Mouse (Mus musculus) common myeloid progenitor, adult 5-6 weeks (primary cell): ENCODE measurements around the gene Vmn2r24. TPM values are rescaled to one million over a fixed set of nuclear protein-coding genes. Genes with fewer than 3 reads are reported as not detected.
"Not testable (repeated sequence)": the region's sequence is repeated elsewhere in the genome, so short reads cannot be mapped to it uniquely, and the experiment has no call there.

ENCODE experiments used
- ATAC-seq: replicated peaks from 2 replicates; pipeline ENCODE4 v1.8.0; 2016; ENCODE audit warnings: low read depth, mild to moderate bottlenecking, moderate TSS enrichment, inconsistent platforms; ENCODE audit not compliant: poor library complexity, severe bottlenecking
- total RNA-seq: library from RNA; stranded (forward); fragments of 200-1000, 187-1606 nt; gene quantifications from 2 replicates; pipeline ENCODE4 v1.2.3, GENCODE M21; 2017

Vmn2r24 gene
- total RNA-seq: not detected in 2 replicates

GRCm38 (mm10) chr6:123778579-123778978, at the start of gene Vmn2r24:
TSS of gene Vmn2r24 (plus strand) at chr6:123778879.
- no peak for ATAC-seq

- no peak for ATAC-seq
Observed at GRCm38 (mm10) chr6:123770031-123770430, 8.6 kb upstream of the Vmn2r24 start.

- ATAC-seq: no peak
Observed at GRCm38 (mm10) chr6:123784857-123785256, 6.2 kb downstream of the Vmn2r24 start.

DNA sequence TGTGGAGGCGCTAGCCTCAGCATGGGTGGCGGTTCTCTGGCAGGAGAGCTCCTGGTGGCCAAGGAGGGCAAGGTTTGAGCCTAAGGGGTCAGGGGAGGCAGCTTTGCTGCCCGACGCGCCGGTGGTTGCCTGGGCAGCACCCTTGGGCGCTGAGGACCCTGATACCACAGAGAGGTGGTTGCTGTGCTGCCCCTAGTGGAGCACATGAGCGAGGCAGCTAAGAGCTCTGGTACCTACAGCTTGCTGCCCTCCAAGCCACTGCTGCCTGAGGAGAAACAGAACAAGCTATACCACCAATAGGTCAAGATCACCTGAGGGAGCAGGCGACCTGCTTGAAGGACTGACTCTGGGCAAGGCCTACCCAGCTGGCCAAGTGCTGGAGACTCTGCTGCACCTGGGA, 15.1 kb downstream of the Vmn2r24 start:
- ATAC-seq: no peak

- ATAC-seq: not testable (repeated sequence)
Observed at GRCm38 (mm10) chr6:123810291-123810690, 31.6 kb downstream of the Vmn2r24 start.

DNA sequence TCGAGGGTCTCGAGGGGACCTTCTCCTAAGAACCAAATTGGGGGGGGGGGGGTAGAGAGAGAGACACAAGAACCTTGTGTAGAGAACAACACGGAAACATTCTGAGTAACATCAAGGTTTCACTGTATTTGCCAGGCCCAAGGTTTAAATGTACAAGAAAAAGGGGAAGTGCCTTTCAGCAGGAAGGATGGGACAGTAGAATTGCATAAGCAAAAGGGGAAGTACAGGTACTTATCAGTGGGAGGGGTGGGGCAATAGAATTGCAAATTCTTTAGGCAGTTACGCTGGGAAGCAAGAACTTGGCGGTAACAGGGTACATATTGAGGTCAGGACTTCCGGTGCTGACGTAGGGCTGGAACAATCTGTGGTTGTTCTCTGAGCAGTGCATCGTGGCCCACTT, 41.3 kb downstream of the Vmn2r24 start:
- no peak for ATAC-seq

GRCm38 (mm10) chr6:123853363-123853762, 74.7 kb downstream of the Vmn2r24 start, which contains the start of gene Vmn2r25:
TSS of gene Vmn2r25 (minus strand) at chr6:123853463.
- not testable (repeated sequence) for ATAC-seq

Other genes starting within 250 kb of the Vmn2r24 start
- not detected in 2 replicates for gene Vmn2r21, start 245.5 kb upstream of the Vmn2r24 start, total RNA-seq
- gene Vmn2r22, start 128.2 kb upstream of the Vmn2r24 start, total RNA-seq: not detected in 2 replicates
- gene Vmn2r23, start 76.2 kb upstream of the Vmn2r24 start, total RNA-seq: not detected in 2 replicates
- not detected in 2 replicates for gene Vmn2r25, start 74.6 kb downstream of the Vmn2r24 start, total RNA-seq
- not detected in 2 replicates for gene Vmn2r26, start 245.7 kb downstream of the Vmn2r24 start, total RNA-seq